Mouse (Mus musculus) midbrain, embryonic 10.5 days (tissue): ENCODE measurements at regions not wholly inside any gene's neighbourhood (a gene's known extent, or its start where the extent isn't known, plus 50 kb on each side); places are given as distances from the start of the nearest gene placed in this dataset.

ENCODE experiments used
- DNase-seq: peaks from one replicate; pipeline ENCODE4 v3.0.0-alpha.2; 2017; ENCODE audit warnings: low spot score
- H3K27ac ChIP-seq: fragments of 300-500 bp; sonication (generic); replicated peaks from 2 replicates; pipeline ENCODE4 v1.5.1; 2016; ENCODE audit warnings: mild to moderate bottlenecking
- H3K27me3 ChIP-seq: fragments of 300-500 bp; sonication (generic); 2 replicates; pipeline ENCODE4 v1.6.1; 2016; ENCODE audit warnings: low read depth, mild to moderate bottlenecking; ENCODE audit not compliant: poor library complexity, severe bottlenecking
- H3K36me3 ChIP-seq: fragments of 300-500 bp; sonication (generic); 2 replicates; pipeline ENCODE4 v1.6.1; 2016; ENCODE audit warnings: mild to moderate bottlenecking, moderate library complexity
- H3K4me1 ChIP-seq: fragments of 300-500 bp; sonication (generic); 2 replicates; pipeline ENCODE4 v1.6.1; 2016
- H3K4me3 ChIP-seq: fragments of 300-500 bp; sonication (generic); 2 replicates; pipeline ENCODE4 v1.5.1; 2016; ENCODE audit warnings: mild to moderate bottlenecking, moderate library complexity
- H3K9me3 ChIP-seq: fragments of 300-500 bp; sonication (generic); replicated peaks from 2 replicates; pipeline ENCODE4 v1.6.1; 2016; ENCODE audit warnings: mild to moderate bottlenecking
- WGBS: fragments of 180-500 bp; shearing (Covaris S2); methylation state at CpG from one replicate; pipeline ENCODE4 v1.1.7; 2016; 5-methylcytosine and 5-hydroxymethylcytosine counted together

GRCm38 (mm10) chr10:51328772-51329171 lies 151.6 kb upstream of the Gm49339 start:
- Histone ChIP-seq H3K4me1 (no peaks in the 10 kb centered on the region), H3K27ac (no peak overlapping the region), H3K4me3 (no peak overlapping the region), H3K36me3 (no peaks in the 10 kb centered on the region), H3K9me3 (no peaks in the 10 kb centered on the region), H3K27me3 (no peaks in the 10 kb centered on the region)
- DNase-seq, result no peak
- 78% methylated on average over 4 of the region's 4 CpGs for WGBS

- 90% methylated on average over 2 of the region's 2 CpGs for WGBS
- DNase-seq, result no peak
Measured at GRCm38 (mm10) chr10:51329386-51329785, 151.0 kb upstream of the Gm49339 start.

More at GRCm38 (mm10) chr10:51329386-51329785, 151.0 kb upstream of the Gm49339 start:
- H3K27ac ChIP-seq, result no peak overlapping the region
- H3K9me3 ChIP-seq, result no peaks in the 10 kb centered on the region
- H3K36me3 ChIP-seq, result no peaks in the 10 kb centered on the region
- H3K27me3 ChIP-seq, result no peaks in the 10 kb centered on the region
- no peaks in the 10 kb centered on the region for H3K4me1 ChIP-seq
- H3K4me3 ChIP-seq, result no peak overlapping the region
